Mouse (Mus musculus) neural tube, embryonic 12.5 days (tissue): ENCODE results near the gene Cdx4. TPM values are rescaled to one million over a fixed set of nuclear protein-coding genes. Genes with fewer than 3 reads are reported as not detected.

ENCODE experiments used
- ATAC-seq: fragments of 200-750 bp; cut with Nextera tagmentation; 2 replicates; pipeline ENCODE4 v1.8.0; 2017; ENCODE audit warnings: low read depth, mild to moderate bottlenecking, moderate TSS enrichment, moderate library complexity; ENCODE audit not compliant: low FRiP score
- H3K27ac ChIP-seq: fragments of 300-500 bp; sonication (generic); 2 replicates; pipeline ENCODE4 v1.5.1; 2016
- H3K27me3 ChIP-seq: fragments of 300-500 bp; sonication (generic); replicated peaks from 2 replicates; pipeline ENCODE4 v1.6.1; 2016; ENCODE audit warnings: mild to moderate bottlenecking
- H3K36me3 ChIP-seq: fragments of 300-500 bp; sonication (generic); 2 replicates; pipeline ENCODE4 v1.6.1; 2016; ENCODE audit warnings: mild to moderate bottlenecking
- H3K4me1 ChIP-seq: fragments of 300-500 bp; sonication (generic); 2 replicates; pipeline ENCODE4 v1.6.1; 2016
- H3K4me2 ChIP-seq: fragments of 300-500 bp; sonication (generic); replicated peaks from 2 replicates; pipeline ENCODE4 v1.6.1; 2016; ENCODE audit warnings: mild to moderate bottlenecking
- H3K4me3 ChIP-seq: fragments of 300-500 bp; sonication (generic); 2 replicates; pipeline ENCODE4 v1.5.1; 2016
- H3K9ac ChIP-seq: fragments of 300-500 bp; sonication (generic); 2 replicates; pipeline ENCODE4 v1.6.1; 2016; ENCODE audit warnings: mild to moderate bottlenecking
- H3K9me3 ChIP-seq: fragments of 300-500 bp; sonication (generic); 2 replicates; pipeline ENCODE4 v1.6.1; 2016; ENCODE audit warnings: mild to moderate bottlenecking
- WGBS: fragments of 180-500 bp; shearing (Covaris S2); methylation state at CpG from one replicate; pipeline ENCODE4 v1.1.7; 2016; 5-methylcytosine and 5-hydroxymethylcytosine counted together
- polyA plus RNA-seq: library from polyadenylated mRNA; unstranded; fragments of >200 nt; fragmentation: Nextera tagmentation; extraction: Ambion mirVana; gene quantifications from 2 replicates; pipeline ENCODE4 v1.2.1, GENCODE M21; 2016

Gene Cdx4
- polyA plus RNA-seq, 1 experiment from 2014 or later = not detected

DNA sequence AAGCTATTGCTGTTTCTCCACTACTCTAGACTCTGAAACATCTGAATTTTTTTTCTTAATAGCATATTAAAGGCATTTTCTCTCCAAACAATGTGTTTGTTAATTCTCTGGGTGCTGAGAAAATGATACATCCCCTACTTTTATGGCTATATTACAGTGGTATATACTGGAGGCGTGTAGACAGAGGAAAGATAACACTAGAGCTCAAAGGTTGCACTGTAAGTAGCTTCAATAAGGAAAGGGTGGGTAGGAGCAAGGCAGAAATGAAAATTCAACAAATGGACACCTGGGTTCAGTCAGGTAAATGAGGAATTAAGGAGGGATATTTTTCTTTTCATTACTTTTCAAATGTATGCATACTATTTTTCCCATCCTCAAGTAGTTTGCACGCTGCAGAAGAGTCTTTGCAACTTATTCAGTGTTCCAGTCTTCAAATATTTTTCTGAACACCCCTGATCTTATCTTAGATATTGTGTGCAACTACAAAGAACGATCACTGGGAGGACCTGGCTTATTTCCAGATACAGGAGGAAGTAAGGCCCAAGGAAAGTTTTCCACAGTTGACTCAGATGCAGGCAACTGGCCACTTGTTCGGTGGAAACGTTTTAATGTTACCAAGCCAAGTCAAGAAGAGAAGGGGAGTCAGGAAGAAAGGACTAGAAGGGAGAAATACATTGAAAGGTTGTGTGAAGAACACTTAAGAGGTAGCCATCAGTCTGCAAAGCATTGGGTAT lies 10.1 kb downstream of the Cdx4 start:
- no peak overlapping the region for H3K4me3 ChIP-seq
- no peak overlapping the region for H3K9ac ChIP-seq
- 79% methylated on average over 5 of the region's 5 CpGs for WGBS
- no peaks in the 10 kb centered on the region for H3K9me3 ChIP-seq
- no peak for ATAC-seq
- H3K4me2 ChIP-seq = no peak overlapping the region
- no peaks in the 10 kb centered on the region for H3K36me3 ChIP-seq
- H3K27me3 ChIP-seq = 0 out of 2 replicates have a peak, but pooled peaks cover 6% of the 10 kb centered on the region
- no peak overlapping the region for H3K27ac ChIP-seq
- no peaks in the 10 kb centered on the region for H3K4me1 ChIP-seq

DNA sequence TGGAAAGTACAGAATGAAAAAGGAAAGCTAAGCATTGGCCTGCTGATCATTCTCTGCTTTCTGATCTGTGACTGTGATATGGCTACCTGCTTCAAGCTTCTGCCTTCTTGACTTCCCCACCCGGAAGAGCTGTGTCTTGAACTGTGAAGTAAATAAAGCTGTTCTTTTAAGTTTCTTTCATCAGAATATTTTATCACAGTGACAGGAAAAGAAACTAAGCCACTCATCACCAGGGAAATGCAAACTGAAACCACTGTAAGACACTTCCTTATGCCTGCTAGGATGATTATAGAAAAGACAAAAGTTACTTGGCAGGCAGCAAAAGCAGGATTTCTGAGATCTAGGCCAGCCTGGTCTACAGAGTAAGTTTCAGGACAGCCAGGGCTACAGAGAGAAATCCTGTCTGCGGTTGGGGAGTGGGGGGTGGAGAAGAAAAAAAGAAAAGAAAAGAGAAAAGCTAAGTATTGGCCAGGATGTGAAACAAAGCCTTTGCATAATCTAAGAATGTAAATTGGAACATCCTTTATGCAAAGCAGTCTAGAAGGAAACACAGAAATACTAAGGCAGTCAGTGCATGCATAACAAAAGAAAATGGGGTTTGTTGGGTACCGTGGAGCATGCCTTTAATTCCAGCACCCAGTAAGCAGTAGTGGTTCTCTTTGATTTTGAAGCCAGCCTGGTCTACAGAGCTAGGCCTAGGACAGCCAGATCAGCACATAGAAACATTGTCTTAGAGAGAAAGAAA lies 20.3 kb downstream of the Cdx4 start:
- ATAC-seq = no peak
- Histone ChIP-seq H3K4me2 (no peak overlapping the region), H3K27ac (no peak overlapping the region), H3K36me3 (no peaks in the 10 kb centered on the region), H3K9me3 (no peaks in the 10 kb centered on the region), H3K9ac (no peak overlapping the region), H3K4me1 (no peaks in the 10 kb centered on the region), H3K27me3 (peaks cover 3% of the 10 kb centered on the region; the same call in 1 of the 2 replicates), H3K4me3 (no peak overlapping the region)
- 66% methylated on average over 3 of the region's 3 CpGs for WGBS

DNA sequence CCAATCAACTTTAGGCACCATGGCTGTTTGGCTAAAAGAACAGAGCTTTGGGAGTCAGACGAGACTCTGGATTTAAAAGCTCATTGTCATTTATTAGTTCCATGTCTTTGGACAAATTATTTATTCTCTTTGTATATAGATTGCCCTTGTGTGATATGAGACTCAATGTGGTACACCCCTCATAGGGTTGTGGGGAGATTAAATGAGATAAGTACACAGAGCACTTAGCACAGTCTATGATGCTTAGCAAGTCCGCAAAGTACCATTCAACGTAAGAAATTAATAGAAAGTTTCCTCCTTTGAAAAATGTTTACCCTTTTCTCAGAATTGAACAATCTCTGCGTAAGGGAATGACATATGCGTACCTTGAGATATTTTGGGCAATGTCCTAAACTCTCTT lies 34.6 kb downstream of the Cdx4 start:
- peak; percentile 30; the same call in 1 of the 2 replicates for ATAC-seq
- Histone ChIP-seq H3K9ac (no peak overlapping the region), H3K4me1 (no peaks in the 10 kb centered on the region), H3K9me3 (no peaks in the 10 kb centered on the region), H3K27ac (no peak overlapping the region), H3K4me3 (peak overlapping the region; percentile 53), H3K36me3 (no peaks in the 10 kb centered on the region), H3K4me2 (peak overlapping the region; percentile 56), H3K27me3 (peaks cover 16% of the 10 kb centered on the region)
- 60% methylated on average over 5 of the region's 5 CpGs for WGBS

DNA sequence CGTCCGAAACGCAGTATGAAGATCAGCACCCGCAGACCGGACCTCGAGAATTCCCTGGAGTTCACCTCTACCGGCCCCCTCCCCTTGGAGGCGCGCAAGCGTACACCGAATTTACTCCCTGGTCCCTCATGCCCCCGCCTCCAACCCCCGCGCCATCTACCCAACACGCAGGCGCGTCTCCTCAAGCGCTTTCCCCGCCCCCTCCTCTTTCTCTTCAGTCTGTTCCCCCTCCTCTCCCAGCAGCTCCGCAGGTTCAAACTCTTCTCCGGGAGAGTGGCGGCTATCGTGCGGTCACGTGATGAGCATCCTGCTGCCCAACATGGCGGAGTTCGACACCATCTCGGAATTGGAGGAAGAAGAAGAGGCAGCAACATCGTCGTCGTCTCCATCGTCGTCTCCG lies 35.1 kb downstream of the Cdx4 start, which contains the start of gene Chic1:
Chic1 (plus strand) TSS at position 190 of the 400 bp plus-strand sequence.
- peak within 1 kb of the TSS; percentile 65 for H3K9ac ChIP-seq
- H3K4me3 ChIP-seq = peak within 1 kb of the TSS; percentile 53
- peak within 1 kb of the TSS; percentile 56 for H3K4me2 ChIP-seq
- H3K27ac ChIP-seq = no peak within 1 kb of the TSS
- H3K27me3 ChIP-seq = peaks cover 13% of the 10 kb centered on the region
- ATAC-seq = peak; percentile 95
- WGBS = 16% methylated on average over 34 of the region's 34 CpGs
- no peaks in the 10 kb centered on the region for H3K36me3 ChIP-seq
- no peaks in the 10 kb centered on the region for H3K9me3 ChIP-seq
- H3K4me1 ChIP-seq = no peaks in the 10 kb centered on the region

DNA sequence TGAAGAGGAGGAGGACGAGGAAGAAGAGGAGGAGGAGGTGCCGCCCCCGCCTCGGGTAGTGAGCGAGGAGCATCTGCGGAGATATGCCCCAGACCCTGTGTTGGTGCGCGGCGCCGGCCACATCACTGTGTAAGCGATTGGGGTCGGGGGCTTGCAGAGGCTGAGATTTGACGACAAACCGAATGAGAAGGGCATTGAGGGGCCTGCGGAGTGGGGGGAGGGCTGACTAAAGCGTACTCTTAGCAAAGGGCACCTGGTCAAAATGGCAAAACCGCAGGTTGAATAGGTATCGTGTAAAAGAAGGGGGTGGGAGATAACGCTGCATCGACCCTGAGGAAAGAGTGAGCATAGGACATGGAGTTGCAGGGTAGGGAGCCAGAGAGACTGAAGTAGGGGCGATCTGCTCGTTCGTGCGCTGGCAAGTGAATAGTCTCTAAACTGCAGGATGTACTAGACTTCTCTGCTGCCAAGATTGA lies 35.6 kb downstream of the Cdx4 start:
- H3K27me3 ChIP-seq = peaks cover 13% of the 10 kb centered on the region
- no peaks in the 10 kb centered on the region for H3K36me3 ChIP-seq
- no peak overlapping the region for H3K27ac ChIP-seq
- no peaks in the 10 kb centered on the region for H3K9me3 ChIP-seq
- peak overlapping the region; percentile 53 for H3K4me3 ChIP-seq
- peak overlapping the region; percentile 56 for H3K4me2 ChIP-seq
- peak; percentile 87 for ATAC-seq
- H3K4me1 ChIP-seq = no peaks in the 10 kb centered on the region
- WGBS = 10% methylated on average over 24 of the region's 24 CpGs
- H3K9ac ChIP-seq = peak overlapping the region; percentile 65

DNA sequence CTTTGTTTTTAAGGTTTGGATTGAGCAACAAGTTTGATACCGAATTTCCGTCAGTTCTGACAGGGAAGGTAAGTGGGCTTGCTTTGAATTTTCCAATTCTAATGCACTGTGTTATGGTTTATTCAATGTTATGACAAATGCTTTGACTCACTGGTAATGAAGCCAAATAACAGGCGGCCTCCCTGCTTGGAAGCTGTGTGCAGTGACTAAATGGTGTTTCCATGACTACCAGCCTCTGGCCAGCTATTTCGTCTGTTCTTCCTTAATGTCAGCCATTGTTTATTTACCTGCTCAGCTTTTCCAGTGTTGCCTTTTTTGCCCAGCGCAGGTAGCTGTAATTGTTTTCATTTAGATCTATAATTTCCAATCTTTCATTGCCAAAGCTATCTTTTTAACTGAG lies 45.0 kb downstream of the Cdx4 start:
- Histone ChIP-seq H3K4me1 (peaks cover 3% of the 10 kb centered on the region; the same call in 1 of the 2 replicates), H3K4me2 (no peak overlapping the region), H3K36me3 (no peaks in the 10 kb centered on the region), H3K9me3 (no peaks in the 10 kb centered on the region), H3K27ac (no peak overlapping the region), H3K4me3 (no peak overlapping the region), H3K27me3 (no peaks in the 10 kb centered on the region; the same call in none of the 2 replicates), H3K9ac (no peak overlapping the region)
- 44% methylated on average over 5 of the region's 5 CpGs for WGBS
- ATAC-seq = no peak

DNA sequence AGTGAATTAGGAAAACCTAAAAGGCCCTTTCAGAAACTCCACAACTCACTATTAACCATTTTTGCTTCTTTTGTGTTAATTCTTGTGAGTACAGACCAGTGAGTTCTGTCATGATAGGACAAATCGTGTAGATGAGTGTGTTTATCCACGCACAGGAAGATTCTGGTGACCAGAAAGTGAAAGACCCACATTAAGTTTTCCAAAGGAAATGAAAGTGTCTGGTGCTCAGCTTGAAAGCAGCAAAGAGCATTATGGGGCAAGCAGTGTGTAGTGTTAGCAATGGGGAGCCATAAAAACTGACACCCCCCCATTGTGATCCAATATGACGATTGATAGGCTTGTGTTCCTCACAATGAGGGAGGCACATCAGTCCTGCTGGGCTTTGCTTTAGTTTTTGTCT lies 47.5 kb downstream of the Cdx4 start:
- no peak for ATAC-seq
- Histone ChIP-seq H3K9me3 (no peaks in the 10 kb centered on the region), H3K36me3 (no peaks in the 10 kb centered on the region), H3K27me3 (no peaks in the 10 kb centered on the region; the same call in none of the 2 replicates), H3K4me1 (peaks cover 3% of the 10 kb centered on the region; the same call in 1 of the 2 replicates), H3K4me3 (no peak overlapping the region), H3K4me2 (no peak overlapping the region), H3K27ac (no peak overlapping the region), H3K9ac (no peak overlapping the region)
- 21% methylated on average over 3 of the region's 3 CpGs for WGBS

DNA sequence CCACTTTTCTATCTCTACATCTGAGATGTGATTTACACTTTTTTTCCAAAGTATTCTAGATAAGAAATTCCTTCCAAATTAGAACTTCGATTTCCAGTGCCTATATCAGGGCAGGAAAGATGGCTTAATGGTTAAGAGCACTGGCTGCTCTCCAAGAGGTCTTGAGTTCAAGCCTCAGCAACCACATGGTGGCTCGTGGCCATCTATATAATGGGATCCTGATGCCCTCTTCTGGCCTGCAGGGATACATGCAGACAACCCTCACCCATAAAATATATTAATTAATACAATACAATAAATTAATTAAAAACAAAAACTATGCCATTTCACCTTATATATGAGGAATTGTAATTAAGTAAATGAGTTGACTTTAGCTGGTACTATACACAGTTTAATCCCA lies 50.0 kb downstream of the Cdx4 start:
- H3K27ac ChIP-seq = no peak overlapping the region
- no peak for ATAC-seq
- WGBS = 80% methylated on average over 2 of the region's 2 CpGs
- no peak overlapping the region for H3K9ac ChIP-seq
- H3K4me1 ChIP-seq = peaks cover 3% of the 10 kb centered on the region; the same call in 1 of the 2 replicates
- H3K9me3 ChIP-seq = no peaks in the 10 kb centered on the region
- no peak overlapping the region for H3K4me2 ChIP-seq
- H3K4me3 ChIP-seq = no peak overlapping the region
- H3K27me3 ChIP-seq = no peaks in the 10 kb centered on the region; the same call in none of the 2 replicates
- no peaks in the 10 kb centered on the region for H3K36me3 ChIP-seq

DNA sequence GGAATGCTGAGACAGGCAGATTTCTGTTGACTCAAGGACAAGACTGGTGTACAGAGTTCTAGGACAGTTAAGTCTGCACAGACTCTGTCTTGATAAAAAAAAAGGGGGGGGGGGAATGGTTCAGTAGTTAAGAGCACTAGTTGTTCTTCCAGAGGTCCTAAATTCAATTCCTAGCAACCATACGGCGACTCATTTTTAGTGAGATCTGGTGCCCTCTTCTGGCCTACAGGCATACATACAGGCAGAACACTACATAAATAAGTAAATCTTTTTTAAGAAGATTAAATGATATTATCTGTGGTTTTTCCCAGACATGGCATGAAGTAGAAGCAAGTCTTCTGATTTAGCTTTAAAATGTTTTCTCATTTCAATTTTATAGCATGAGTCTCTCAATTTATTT lies 50.4 kb downstream of the Cdx4 start:
- Histone ChIP-seq H3K4me2 (no peak overlapping the region), H3K4me3 (no peak overlapping the region), H3K4me1 (peaks cover 3% of the 10 kb centered on the region; the same call in 1 of the 2 replicates), H3K36me3 (no peaks in the 10 kb centered on the region), H3K27ac (no peak overlapping the region), H3K9me3 (no peaks in the 10 kb centered on the region), H3K27me3 (no peaks in the 10 kb centered on the region; the same call in none of the 2 replicates), H3K9ac (no peak overlapping the region)
- 36% methylated on average over 2 of the region's 2 CpGs for WGBS
- ATAC-seq = no peak

DNA sequence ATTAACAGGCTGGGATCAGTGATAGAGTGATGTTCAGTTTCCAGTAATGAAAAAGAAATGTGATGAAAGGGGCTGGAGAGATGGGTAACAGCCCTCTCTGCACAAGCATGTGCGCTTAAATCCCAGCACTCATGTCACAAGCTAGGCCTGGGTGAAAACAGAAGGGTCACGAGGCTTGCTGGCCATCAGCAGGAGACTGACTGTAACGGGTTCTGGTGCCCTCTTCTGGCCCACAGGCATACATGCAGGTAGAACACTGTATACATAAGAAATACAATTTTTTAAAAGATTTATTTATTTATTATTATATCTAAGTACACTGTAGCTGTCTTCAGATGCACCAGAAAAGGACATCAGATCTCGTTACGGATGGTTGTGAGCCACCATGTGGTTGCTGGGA lies 53.1 kb downstream of the Cdx4 start:
- no peaks in the 10 kb centered on the region for H3K36me3 ChIP-seq
- ATAC-seq = no peak
- no peaks in the 10 kb centered on the region for H3K9me3 ChIP-seq
- no peak overlapping the region for H3K4me2 ChIP-seq
- no peaks in the 10 kb centered on the region; the same call in 1 of the 2 replicates for H3K27me3 ChIP-seq
- H3K4me3 ChIP-seq = no peak overlapping the region
- WGBS = 58% methylated on average over 5 of the region's 5 CpGs
- no peak overlapping the region for H3K27ac ChIP-seq
- H3K9ac ChIP-seq = no peak overlapping the region
- no peaks in the 10 kb centered on the region for H3K4me1 ChIP-seq
